ENCODE assay signal across 8 mouse cellular contexts in genomic region chr12:111694880-111695804, GRCm38 (mm10). TPM values are rescaled to one million over a fixed set of nuclear protein-coding genes. Genes with fewer than 3 reads are reported as not detected.
A peak's percentile ranks its signal among the peaks of the same experiment; 100 is the strongest.
DNase-seq lines count a peak whose midpoint lies in the region; ATAC-seq lines count a peak whose summit lies in the region.

No protein-coding gene starts in this region.

- H3K9ac ChIP-seq in heart, embryonic 13.5 days: peak overlapping the region; percentile 67; the same call in 1 of the 2 replicates
- peak overlapping the region; percentile 34; the same call in 1 of the 2 replicates for H3K9ac ChIP-seq in intestine, embryonic 15.5 days
- peak overlapping the region; percentile 46 for H3K9ac ChIP-seq in neural tube, embryonic 11.5 days (ENCODE audit: low read length)

- H3K4me3 ChIP-seq in heart, embryonic 13.5 days: no peak overlapping the region
- H3K4me3 ChIP-seq in intestine, embryonic 15.5 days (replicated peaks): no peak overlapping the region
- no peak overlapping the region for H3K4me3 ChIP-seq in neural tube, embryonic 11.5 days (ENCODE audit: low read depth, low read length)

- H3K36me3 ChIP-seq in heart, embryonic 13.5 days: no peaks in the 10 kb centered on the region
- H3K36me3 ChIP-seq in intestine, embryonic 15.5 days: no peaks in the 10 kb centered on the region
- H3K36me3 ChIP-seq in neural tube, embryonic 11.5 days (ENCODE audit: control insufficient read depth, insufficient read depth, low read length): no peaks in the 10 kb centered on the region

- intact Hi-C loops in heart, postnatal 10 days (cut with DNase I): loop anchor here (5.0 kb wide), 2 partner anchors 37 to 43 kb away; no protein-coding TSS in a partner anchor

- 67% methylated on average over 13 of the region's 13 CpGs for WGBS in heart, embryonic 13.5 days
- 64% methylated on average over 12 of the region's 13 CpGs for WGBS in intestine, embryonic 15.5 days
- WGBS in neural tube, embryonic 11.5 days: 47% methylated on average over 12 of the region's 13 CpGs

- peak overlapping the region; percentile 46; the same call in 1 of the 2 replicates for H3K27ac ChIP-seq in heart, embryonic 13.5 days (replicated peaks)
- peak overlapping the region; percentile 79; the same call in 1 of the 2 replicates for H3K27ac ChIP-seq in intestine, embryonic 15.5 days
- peak overlapping the region; percentile 92 for H3K27ac ChIP-seq in neural tube, embryonic 11.5 days (ENCODE audit: low read depth, low read length)

- ATAC-seq in heart, embryonic 13.5 days (ENCODE audit: extremely low read depth, insufficient number of reproducible peaks, low FRiP score, low TSS enrichment): 0 out of 2 replicates have a peak, but pooled peaks have one; percentile 16
- no peak for ATAC-seq in intestine, embryonic 15.5 days
- ATAC-seq in neural tube, embryonic 11.5 days (ENCODE audit: insufficient read depth, low FRiP score, low TSS enrichment): peak; percentile 49
- no peak for ATAC-seq in monocyte, adult 5-6 weeks (replicated peaks; ENCODE audit: insufficient number of reproducible peaks, low FRiP score, low TSS enrichment, poor library complexity, severe bottlenecking)

- H3K27me3 ChIP-seq in heart, embryonic 13.5 days (replicated peaks): no peaks in the 10 kb centered on the region
- H3K27me3 ChIP-seq in intestine, embryonic 15.5 days (replicated peaks): no peaks in the 10 kb centered on the region
- no peaks in the 10 kb centered on the region for H3K27me3 ChIP-seq in neural tube, embryonic 11.5 days (ENCODE audit: control insufficient read depth, insufficient read depth, low read length)

- H3K4me1 ChIP-seq in heart, embryonic 13.5 days: peaks cover 52% of the 10 kb centered on the region
- peaks cover 54% of the 10 kb centered on the region for H3K4me1 ChIP-seq in intestine, embryonic 15.5 days (replicated peaks)
- peaks cover 56% of the 10 kb centered on the region for H3K4me1 ChIP-seq in neural tube, embryonic 11.5 days (ENCODE audit: control insufficient read depth, insufficient read depth, low read length)

- H3K9me3 ChIP-seq in heart, embryonic 13.5 days: no peaks in the 10 kb centered on the region
- H3K9me3 ChIP-seq in intestine, embryonic 15.5 days: no peaks in the 10 kb centered on the region
- H3K9me3 ChIP-seq in neural tube, embryonic 11.5 days (ENCODE audit: control insufficient read depth, low read length): no peaks in the 10 kb centered on the region

- no peak overlapping the region for H3K4me2 ChIP-seq in heart, embryonic 13.5 days
- H3K4me2 ChIP-seq in intestine, embryonic 15.5 days (replicated peaks): no peak overlapping the region
- H3K4me2 ChIP-seq in neural tube, embryonic 11.5 days (ENCODE audit: low read depth): peak overlapping the region; percentile 32

- no peak for DNase-seq in heart, postnatal 10 days
- DNase-seq in Muller cell, postnatal 12 days (ENCODE audit: inconsistent ontology term): peak; percentile 60
- peak; percentile 61 for DNase-seq in embryo, embryonic 9.5 days (ENCODE audit: extremely low spot score)
- DNase-seq in neural tube, embryonic 11.5 days (ENCODE audit: low spot score): peak; percentile 72
- DNase-seq in yolk sac, embryonic 10.5 days (ENCODE audit: low spot score): no peak

RNA-seq across cellular contexts. Expression of gene Trmt61a, which starts 17.2 kb away (rescaled TPM):
- 7.8 and 8.3 TPM in 2 replicates for polyA plus RNA-seq in heart, embryonic 13.5 days (2015; fragmentation: Nextera tagmentation; extraction: Ambion mirVana)
- total RNA-seq in heart, postnatal 10 days (2021): 1 to 10 TPM; 6.4 to 8.3 TPM
- 12.6 and 16.4 TPM in 2 replicates for polyA plus RNA-seq in intestine, embryonic 15.5 days (2015; fragmentation: Nextera tagmentation; extraction: Ambion mirVana)
- polyA plus RNA-seq in neural tube, embryonic 11.5 days (2014; fragmentation: Nextera tagmentation; extraction: Ambion mirVana): 5.8 and 6.6 TPM in 2 replicates
- total RNA-seq in monocyte, adult 5-6 weeks (2017): 2.2 to 2.7 TPM (median 2.5 TPM) in 3 replicates

RNA-seq across cellular contexts. Expression of gene Bag5, which starts 17.9 kb away (rescaled TPM):
- polyA plus RNA-seq in heart, embryonic 13.5 days (2015; fragmentation: Nextera tagmentation; extraction: Ambion mirVana): 35.4 and 41.6 TPM in 2 replicates
- total RNA-seq in heart, postnatal 10 days (2021): 10 to 100 TPM; 29.1 to 32.7 TPM
- polyA plus RNA-seq in intestine, embryonic 15.5 days (2015; fragmentation: Nextera tagmentation; extraction: Ambion mirVana): 46.7 and 48.7 TPM in 2 replicates
- polyA plus RNA-seq in neural tube, embryonic 11.5 days (2014; fragmentation: Nextera tagmentation; extraction: Ambion mirVana): 58.8 and 60.0 TPM in 2 replicates
- total RNA-seq in monocyte, adult 5-6 weeks (2017): 37.2 to 42.3 TPM (median 41.6 TPM) in 3 replicates

RNA-seq across cellular contexts. Expression of gene Apopt1, which starts 17.9 kb away (rescaled TPM):
- 41.0 and 45.5 TPM in 2 replicates for polyA plus RNA-seq in heart, embryonic 13.5 days (2015; fragmentation: Nextera tagmentation; extraction: Ambion mirVana)
- 10 to 100 TPM; 39.6 to 41.5 TPM for total RNA-seq in heart, postnatal 10 days (2021)
- polyA plus RNA-seq in intestine, embryonic 15.5 days (2015; fragmentation: Nextera tagmentation; extraction: Ambion mirVana): 50.1 and 51.8 TPM in 2 replicates
- 53.1 and 53.4 TPM in 2 replicates for polyA plus RNA-seq in neural tube, embryonic 11.5 days (2014; fragmentation: Nextera tagmentation; extraction: Ambion mirVana)
- total RNA-seq in monocyte, adult 5-6 weeks (2017): 27.2 to 45.4 TPM (median 29.7 TPM) in 3 replicates

RNA-seq across cellular contexts. Expression of gene Ckb, which starts 23.0 kb away (rescaled TPM):
- polyA plus RNA-seq in heart, embryonic 13.5 days (2015; fragmentation: Nextera tagmentation; extraction: Ambion mirVana): 279 and 320 TPM in 2 replicates
- 100 to 1,000 TPM; 127 to 140 TPM for total RNA-seq in heart, postnatal 10 days (2021)
- 765 and 774 TPM in 2 replicates for polyA plus RNA-seq in intestine, embryonic 15.5 days (2015; fragmentation: Nextera tagmentation; extraction: Ambion mirVana)
- polyA plus RNA-seq in neural tube, embryonic 11.5 days (2014; fragmentation: Nextera tagmentation; extraction: Ambion mirVana): 2,083 and 2,271 TPM in 2 replicates
- total RNA-seq in monocyte, adult 5-6 weeks (2017): 21.5 to 39.0 TPM (median 37.5 TPM) in 3 replicates

Comparison
In these comparisons a context has a peak if more than half of its experiments do, and no peak if none do; other contexts are left out.
1. ATAC-seq: peak in heart, embryonic 13.5 days (single experiment) and neural tube, embryonic 11.5 days (single experiment); none in intestine, embryonic 15.5 days (single experiment) and monocyte, adult 5-6 weeks (single experiment).
2. DNase-seq: peak in Muller cell, postnatal 12 days (single experiment), embryo, embryonic 9.5 days (single experiment) and neural tube, embryonic 11.5 days (single experiment); none in heart, postnatal 10 days (0 of 2) and yolk sac, embryonic 10.5 days (single experiment).
3. Peak in every context shown above with its lines, with median percentiles within 50 percentile points of each other: H3K27ac ChIP-seq and H3K9ac ChIP-seq.